10 mouse cellular contexts compared by ENCODE assay signal in the genomic region with DNA sequence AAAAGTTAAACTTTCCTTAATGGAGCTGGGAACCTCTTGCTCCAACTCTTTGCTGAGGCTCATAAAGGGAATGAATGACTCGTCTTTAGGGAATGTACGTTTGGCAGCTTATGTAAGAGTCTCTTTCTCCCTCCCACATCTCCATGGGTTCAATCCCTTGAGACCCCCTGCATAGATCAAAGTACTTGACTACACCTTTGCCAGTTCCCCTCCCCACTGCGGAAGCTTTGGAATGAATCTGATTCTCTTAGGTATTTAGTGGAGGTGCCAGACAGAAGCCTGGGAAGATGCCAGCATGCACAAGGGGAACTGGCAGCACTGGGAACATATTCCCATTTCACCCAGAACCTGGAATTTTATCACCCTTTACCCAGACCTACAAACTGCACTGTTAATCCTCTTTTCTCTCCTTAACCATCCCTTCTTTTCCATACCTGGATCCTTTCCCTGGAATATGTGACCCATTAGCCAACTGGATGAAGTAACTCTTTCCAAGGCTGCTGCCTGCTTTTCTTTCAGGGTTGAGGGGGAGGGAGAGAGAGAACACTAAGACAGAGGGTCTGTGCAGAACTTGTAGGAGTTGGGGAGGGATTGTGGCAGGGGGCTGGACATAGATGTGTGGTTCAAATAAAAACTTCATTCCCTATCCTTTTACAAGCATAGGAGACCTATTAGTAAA. TPM values are rescaled to one million over a fixed set of nuclear protein-coding genes. Genes with fewer than 3 reads are reported as not detected.
DNase-seq lines count a peak whose midpoint lies in the region; ATAC-seq and TF ChIP-seq lines count a peak whose summit lies in the region.
"Had no signal": no experiment of that assay in that cellular context is flagged by ENCODE, and none has a peak within 500 bp of the region (broad histone marks: within the 10 kb centered on the region; RNA-seq: fewer than 3 reads in every experiment).

No protein-coding gene starts in this region.

- H3K4me1 ChIP-seq in kidney, postnatal 0 days (replicated peaks; ENCODE audit: insufficient read depth, low read length), result no peaks in the 10 kb centered on the region
- H3K4me1 ChIP-seq in lung, postnatal 0 days (ENCODE audit: insufficient read depth, low read depth, low read length), result no peaks in the 10 kb centered on the region; the same call in 1 of the 2 replicates
- no peaks in the 10 kb centered on the region for H3K4me1 ChIP-seq in liver, postnatal 0 days (ENCODE audit: insufficient read depth)
- H3K4me1 ChIP-seq: midbrain, embryonic 12.5 days had no signal

- no peak overlapping the region for H3K9ac ChIP-seq in kidney, postnatal 0 days (ENCODE audit: low read depth, low read length)
- no peak overlapping the region for H3K9ac ChIP-seq in lung, postnatal 0 days (replicated peaks; ENCODE audit: low read depth)
- no peak overlapping the region for H3K9ac ChIP-seq in liver, postnatal 0 days (replicated peaks)
- H3K9ac ChIP-seq: embryonic facial prominence, embryonic 12.5 days; midbrain, embryonic 12.5 days had no signal

- TF ChIP-seq POLR2A in brain, embryonic 14.5 days (IDR thresholded peaks at IDR 0.05; ENCODE audit: borderline replicate concordance, extremely low read depth, insufficient read depth, insufficient read length, poor library complexity, severe bottlenecking), result no peak

- H3K9me3 ChIP-seq in kidney, postnatal 0 days (replicated peaks; ENCODE audit: low read length), result no peaks in the 10 kb centered on the region
- H3K9me3 ChIP-seq in lung, postnatal 0 days (ENCODE audit: low read length), result no peaks in the 10 kb centered on the region
- no peaks in the 10 kb centered on the region for H3K9me3 ChIP-seq in liver, postnatal 0 days (ENCODE audit: low read length)
- H3K9me3 ChIP-seq: embryonic facial prominence, embryonic 12.5 days; midbrain, embryonic 12.5 days had no signal

- no peak overlapping the region for H3K4me2 ChIP-seq in kidney, postnatal 0 days (ENCODE audit: low read length)
- H3K4me2 ChIP-seq in lung, postnatal 0 days (replicated peaks; ENCODE audit: low read depth, low read length), result no peak overlapping the region
- H3K4me2 ChIP-seq in liver, postnatal 0 days (ENCODE audit: low read depth, low read length), result no peak overlapping the region
- H3K4me2 ChIP-seq: embryonic facial prominence, embryonic 12.5 days; midbrain, embryonic 12.5 days had no signal

- ATAC-seq in kidney, postnatal 0 days (replicated peaks; ENCODE audit: low FRiP score, low read depth), result no peak
- ATAC-seq in lung, postnatal 0 days, result no peak; the same call in 1 of the 2 replicates
- ATAC-seq in liver, postnatal 0 days, result no peak

- no peaks in the 10 kb centered on the region for H3K27me3 ChIP-seq in kidney, postnatal 0 days (ENCODE audit: insufficient read depth, low read length)
- no peaks in the 10 kb centered on the region for H3K27me3 ChIP-seq in lung, postnatal 0 days (replicated peaks; ENCODE audit: insufficient read depth, low read length)
- H3K27me3 ChIP-seq in liver, postnatal 0 days (ENCODE audit: insufficient read depth, low read length), result no peaks in the 10 kb centered on the region
- H3K27me3 ChIP-seq: embryonic facial prominence, embryonic 12.5 days; midbrain, embryonic 12.5 days had no signal

- no peak for TF ChIP-seq CTCF in kidney, postnatal 0 days (IDR thresholded peaks at IDR 0.05; ENCODE audit: low read depth)
- no peak for TF ChIP-seq CTCF in brain, embryonic 14.5 days (IDR thresholded peaks at IDR 0.05; ENCODE audit: borderline replicate concordance, extremely low read depth, insufficient read depth, insufficient read length)
- no peak for TF ChIP-seq CTCF in lung, postnatal 0 days (IDR thresholded peaks at IDR 0.05)
- no peak for TF ChIP-seq CTCF in liver, postnatal 0 days (IDR thresholded peaks at IDR 0.05; ENCODE audit: low read depth)

- H3K4me3 ChIP-seq in kidney, postnatal 0 days (replicated peaks; ENCODE audit: low read depth, low read length), result no peak overlapping the region
- no peak overlapping the region for H3K4me3 ChIP-seq in lung, postnatal 0 days (ENCODE audit: low read depth, low read length)
- H3K4me3 ChIP-seq in liver, postnatal 0 days (ENCODE audit: low read depth, low read length), result no peak overlapping the region
- H3K4me3 ChIP-seq: embryonic facial prominence, embryonic 12.5 days; midbrain, embryonic 12.5 days had no signal

- DNase-seq in cerebellum, adult 11 months, result peak; percentile 22
- no peak for DNase-seq in cerebellum, postnatal 4 days (ENCODE audit: low spot score in 2 of 2)
- DNase-seq in kidney, postnatal 0 days (ENCODE audit: low spot score), result peak; percentile 23
- no peak for DNase-seq in kidney, adult 11 months
- DNase-seq in brain, embryonic 14.5 days (ENCODE audit: low read depth), result peak; percentile 85
- DNase-seq in lung, postnatal 0 days (ENCODE audit: low spot score), result peak; percentile 39
- no peak for DNase-seq in layer of hippocampus, postnatal 25 days (ENCODE audit: extremely low spot score in 1 of 2, low spot score in 1 of 2)
- DNase-seq in liver, postnatal 0 days, result no peak

- no peak for TF ChIP-seq EP300 in lung, postnatal 0 days (IDR thresholded peaks at IDR 0.05)
- no peak for TF ChIP-seq EP300 in liver, postnatal 0 days (IDR thresholded peaks at IDR 0.05; ENCODE audit: low read depth)

- 23% methylated on average over 3 of the region's 3 CpGs for WGBS in kidney, postnatal 0 days
- WGBS in lung, postnatal 0 days, result 18% methylated on average over 3 of the region's 3 CpGs
- WGBS in liver, postnatal 0 days (ENCODE audit: insufficient replicate concordance), result 77% methylated on average over 3 of the region's 3 CpGs

- no peak overlapping the region for H3K27ac ChIP-seq in kidney, postnatal 0 days
- no peak overlapping the region for H3K27ac ChIP-seq in lung, postnatal 0 days (ENCODE audit: low read length)
- H3K27ac ChIP-seq in liver, postnatal 0 days (ENCODE audit: low read depth), result no peak overlapping the region
- H3K27ac ChIP-seq: embryonic facial prominence, embryonic 12.5 days; midbrain, embryonic 12.5 days had no signal

- no peaks in the 10 kb centered on the region for H3K36me3 ChIP-seq in kidney, postnatal 0 days (ENCODE audit: insufficient read depth, low read length)
- H3K36me3 ChIP-seq in lung, postnatal 0 days (ENCODE audit: insufficient read depth, low read length), result no peaks in the 10 kb centered on the region
- peaks cover 5% of the 10 kb centered on the region; the same call in 1 of the 2 replicates for H3K36me3 ChIP-seq in liver, postnatal 0 days (replicated peaks; ENCODE audit: insufficient read depth, low read length)
- H3K36me3 ChIP-seq: embryonic facial prominence, embryonic 12.5 days had no signal

RNA-seq across cellular contexts. Expression of gene Ttll5, which starts 35.2 kb away (rescaled TPM):
- polyA plus RNA-seq in kidney, postnatal 0 days (2015; fragmentation: Nextera tagmentation; extraction: Ambion mirVana), result 6.8 and 7.2 TPM in 2 replicates
- polyA plus RNA-seq in brain, embryonic 14.5 days (2012; rRNA removed), result 19.7 and 22.2 TPM in 2 replicates
- polyA plus RNA-seq in lung, postnatal 0 days (2015; fragmentation: Nextera tagmentation; extraction: Ambion mirVana), result 4.9 and 6.4 TPM in 2 replicates
- 10 to 100 TPM; 40.1 to 44.2 TPM for total RNA-seq in layer of hippocampus, postnatal 25 days (2021)
- 2.8 and 3.0 TPM in 2 replicates for polyA plus RNA-seq in liver, postnatal 0 days (2015; fragmentation: Nextera tagmentation; extraction: Ambion mirVana)

RNA-seq across cellular contexts. Expression of gene Erg28, which starts 35.3 kb away (rescaled TPM):
- polyA plus RNA-seq in kidney, postnatal 0 days (2015; fragmentation: Nextera tagmentation; extraction: Ambion mirVana), result 111 and 122 TPM in 2 replicates
- polyA plus RNA-seq in brain, embryonic 14.5 days (2012; rRNA removed), result 53.8 and 71.7 TPM in 2 replicates
- polyA plus RNA-seq in lung, postnatal 0 days (2015; fragmentation: Nextera tagmentation; extraction: Ambion mirVana), result 76.5 and 80.8 TPM in 2 replicates
- total RNA-seq in layer of hippocampus, postnatal 25 days (2021), result 10 to 100 TPM; 60.5 to 63.5 TPM
- polyA plus RNA-seq in liver, postnatal 0 days (2015; fragmentation: Nextera tagmentation; extraction: Ambion mirVana), result 85.7 and 94.2 TPM in 2 replicates

Comparison
In these comparisons a context has a peak if more than half of its experiments do, and no peak if none do; other contexts are left out.
1. DNase-seq: peak in cerebellum, adult 11 months (single experiment), kidney, postnatal 0 days (single experiment), brain, embryonic 14.5 days (single experiment) and lung, postnatal 0 days (single experiment); none in cerebellum, postnatal 4 days (0 of 2), kidney, adult 11 months (single experiment), layer of hippocampus, postnatal 25 days (0 of 2) and liver, postnatal 0 days (single experiment).